Mouse (Mus musculus) embryo, embryonic 9.5 days (tissue): ENCODE data around the gene Esyt2.

Source experiments
- DNase-seq: peaks from one replicate; pipeline ENCODE4 v3.0.0-alpha.2; 2017; ENCODE audit errors: extremely low spot score

The Esyt2 gene

GRCm38 (mm10) chr12:116280149-116280652 lies 795 bp upstream of the Esyt2 start:
- DNase-seq, result no peak

GRCm38 (mm10) chr12:116281427-116282281 lies 658 bp downstream of the Esyt2 start:
- DNase-seq, result peak; percentile 34

- no peak for DNase-seq
Measured at GRCm38 (mm10) chr12:116282856-116283255, 1.9 kb downstream of the Esyt2 start.

GRCm38 (mm10) chr12:116283511-116283910 lies 2.5 kb downstream of the Esyt2 start:
- no peak for DNase-seq

GRCm38 (mm10) chr12:116293185-116293584 lies 12.2 kb downstream of the Esyt2 start:
- no peak for DNase-seq

GRCm38 (mm10) chr12:116293599-116294292 lies 12.8 kb downstream of the Esyt2 start:
- no peak for DNase-seq

- DNase-seq, result no peak
Measured at GRCm38 (mm10) chr12:116299906-116300305, 18.9 kb downstream of the Esyt2 start.

GRCm38 (mm10) chr12:116302181-116302580 lies 21.2 kb downstream of the Esyt2 start:
- no peak for DNase-seq

- DNase-seq, result no peak
Measured at GRCm38 (mm10) chr12:116306042-116306441, 25.0 kb downstream of the Esyt2 start.

- DNase-seq, result no peak
Measured at GRCm38 (mm10) chr12:116307870-116308269, 26.9 kb downstream of the Esyt2 start.

- no peak for DNase-seq
Measured at GRCm38 (mm10) chr12:116308612-116309011, 27.6 kb downstream of the Esyt2 start.

GRCm38 (mm10) chr12:116313816-116314215 lies 32.8 kb downstream of the Esyt2 start:
- no peak for DNase-seq

- no peak for DNase-seq
Measured at GRCm38 (mm10) chr12:116315498-116315897, 34.5 kb downstream of the Esyt2 start.

- DNase-seq, result no peak
Measured at GRCm38 (mm10) chr12:116317818-116318217, 36.8 kb downstream of the Esyt2 start.

- DNase-seq, result no peak
Measured at GRCm38 (mm10) chr12:116325545-116325944, 44.5 kb downstream of the Esyt2 start.

- no peak for DNase-seq
Measured at GRCm38 (mm10) chr12:116326159-116326558, 45.2 kb downstream of the Esyt2 start.

GRCm38 (mm10) chr12:116334253-116334652 lies 53.3 kb downstream of the Esyt2 start:
- no peak for DNase-seq

GRCm38 (mm10) chr12:116340160-116340559 lies 59.2 kb downstream of the Esyt2 start:
- DNase-seq, result no peak

GRCm38 (mm10) chr12:116348755-116349286 lies 67.8 kb downstream of the Esyt2 start:
- no peak for DNase-seq

- DNase-seq, result no peak
Measured at GRCm38 (mm10) chr12:116349376-116349775, 68.4 kb downstream of the Esyt2 start.

- DNase-seq, result no peak
Measured at GRCm38 (mm10) chr12:116351022-116351421, 70.0 kb downstream of the Esyt2 start.

- DNase-seq, result no peak
Measured at GRCm38 (mm10) chr12:116352404-116352803, 71.4 kb downstream of the Esyt2 start.

- DNase-seq, result no peak
Measured at GRCm38 (mm10) chr12:116354694-116355093, 73.7 kb downstream of the Esyt2 start.
